Mouse (Mus musculus): ENCODE data around the gene Gins2.

Gene Gins2

GRCm38 (mm10) chr8:120588908-120589771 is at the start of gene Gins2:
Gene Gins2, minus strand, starts transcription at chr8:120589304.
- peak; percentile 100 for DNase-seq

- DNase-seq = peak; percentile 80
Observed at GRCm38 (mm10) chr8:120634329-120634839, 45.3 kb upstream of the Gins2 start.

GRCm38 (mm10) chr8:120633665-120634271 is 44.7 kb upstream of the Gins2 start:
- peak; percentile 39 for DNase-seq

- no peak for DNase-seq
Observed at GRCm38 (mm10) chr8:120632969-120633664, 44.0 kb upstream of the Gins2 start.

GRCm38 (mm10) chr8:120631441-120632375 is 42.6 kb upstream of the Gins2 start:
- no peak for DNase-seq

GRCm38 (mm10) chr8:120630848-120631247 is 41.7 kb upstream of the Gins2 start:
- no peak for DNase-seq

GRCm38 (mm10) chr8:120630031-120630430 is 40.9 kb upstream of the Gins2 start:
- DNase-seq = no peak

- no peak for DNase-seq
Observed at GRCm38 (mm10) chr8:120627298-120627697, 38.2 kb upstream of the Gins2 start.

- DNase-seq = no peak
Observed at GRCm38 (mm10) chr8:120626461-120626860, 37.4 kb upstream of the Gins2 start.

GRCm38 (mm10) chr8:120623608-120624007 is 34.5 kb upstream of the Gins2 start:
- no peak for DNase-seq

GRCm38 (mm10) chr8:120622161-120622560 is 33.1 kb upstream of the Gins2 start:
- no peak for DNase-seq

GRCm38 (mm10) chr8:120620441-120620840 is 31.3 kb upstream of the Gins2 start:
- DNase-seq = no peak

- DNase-seq = no peak
Observed at GRCm38 (mm10) chr8:120619235-120620180, 30.4 kb upstream of the Gins2 start.

GRCm38 (mm10) chr8:120618110-120618509 is 29.0 kb upstream of the Gins2 start:
- DNase-seq = peak; percentile 80

GRCm38 (mm10) chr8:120616663-120617626 is 27.8 kb upstream of the Gins2 start:
- no peak for DNase-seq

- no peak for DNase-seq
Observed at GRCm38 (mm10) chr8:120614491-120614890, 25.4 kb upstream of the Gins2 start.

- no peak for DNase-seq
Observed at GRCm38 (mm10) chr8:120610824-120611223, 21.7 kb upstream of the Gins2 start.

- peak; percentile 90 for DNase-seq
Observed at GRCm38 (mm10) chr8:120607885-120608284, 18.8 kb upstream of the Gins2 start.

- DNase-seq = no peak
Observed at GRCm38 (mm10) chr8:120607460-120607859, 18.4 kb upstream of the Gins2 start.

GRCm38 (mm10) chr8:120602672-120603071 is 13.6 kb upstream of the Gins2 start:
- DNase-seq = no peak
